Mouse (Mus musculus) MEL (cell line): ENCODE measurements around the gene Gm20696.

Source experiments
- CTCF ChIP-seq, 3 experiments: IDR thresholded peaks in 2 of 3; conservative IDR thresholded peaks in 1 of 3; 2 replicates each; pipeline ENCODE4 v1.5.1; 2011 to 2012; ENCODE audit warnings: low read length in 3 of 3, low read depth in 2 of 3, mild to moderate bottlenecking in 2 of 3, improper control_type of control experiment in 1 of 3, inconsistent platforms in 1 of 3, mixed read lengths in 1 of 3, moderate library complexity in 1 of 3; ENCODE audit not compliant: control insufficient read depth in 1 of 3, insufficient read depth in 1 of 3, poor library complexity in 1 of 3, severe bottlenecking in 1 of 3
- ELF1 ChIP-seq: IDR thresholded peaks from 2 replicates; pipeline ENCODE4 v1.6.1; 2014; ENCODE audit warnings: low read depth, mild to moderate bottlenecking, inconsistent platforms, low read length, improper control_type of control experiment, moderate library complexity
- EP300 ChIP-seq, 2 experiments: IDR thresholded peaks; 2 replicates each; pipeline ENCODE4 v1.6.1; 2011; ENCODE audit warnings: improper control_type of control experiment in 2 of 2, low read length in 2 of 2, low read depth in 1 of 2, mild to moderate bottlenecking in 1 of 2
- JUND ChIP-seq: IDR thresholded peaks from 2 replicates; pipeline ENCODE4 v1.6.1; 2011; ENCODE audit warnings: low read depth, mild to moderate bottlenecking, improper control_type of control experiment, low read length
- KAT2A ChIP-seq: conservative IDR thresholded peaks from 2 replicates; pipeline ENCODE4 v1.6.1; 2012; ENCODE audit warnings: low read depth, low read length, improper control_type of control experiment, inconsistent platforms
- MAX ChIP-seq: IDR thresholded peaks from 2 replicates; pipeline ENCODE4 v1.6.1; 2011; ENCODE audit warnings: low read length, improper control_type of control experiment
- MEF2A ChIP-seq: IDR thresholded peaks from 2 replicates; pipeline ENCODE4 v1.6.1; 2014; ENCODE audit warnings: low read depth, mild to moderate bottlenecking, inconsistent platforms, low read length, improper control_type of control experiment; ENCODE audit not compliant: poor library complexity, insufficient replicate concordance, severe bottlenecking; ENCODE audit errors: extremely low read depth
- MYB ChIP-seq: IDR thresholded peaks from 2 replicates; pipeline ENCODE4 v1.6.1; 2011; ENCODE audit warnings: mild to moderate bottlenecking, low read depth, low read length, improper control_type of control experiment
- NELFE ChIP-seq: IDR thresholded peaks from 2 replicates; pipeline ENCODE4 v1.6.1; 2011; ENCODE audit warnings: low read depth, low read length, improper control_type of control experiment
- NRF1 ChIP-seq: IDR thresholded peaks from 2 replicates; pipeline ENCODE4 v1.6.1; 2014; ENCODE audit warnings: low read depth, mild to moderate bottlenecking, inconsistent platforms, low read length, improper control_type of control experiment, moderate library complexity; ENCODE audit not compliant: poor library complexity, insufficient read depth, severe bottlenecking
- POLR2A ChIP-seq, 2 experiments: IDR thresholded peaks; 2 replicates each; pipeline ENCODE4 v1.6.1; 2011 to 2012; ENCODE audit warnings: low read length in 2 of 2, mild to moderate bottlenecking in 2 of 2, control low read depth in 1 of 2, improper control_type of control experiment in 1 of 2, low read depth in 1 of 2, moderate library complexity in 1 of 2; ENCODE audit not compliant: control insufficient read depth in 1 of 2, insufficient read depth in 1 of 2, poor library complexity in 1 of 2
- RAD21 ChIP-seq: IDR thresholded peaks from 2 replicates; pipeline ENCODE4 v1.6.1; 2011; ENCODE audit warnings: mild to moderate bottlenecking, low read depth, low read length, improper control_type of control experiment
- TAL1 ChIP-seq: IDR thresholded peaks from 2 replicates; pipeline ENCODE4 v1.6.1; 2012; ENCODE audit warnings: mild to moderate bottlenecking, inconsistent platforms, low read length, moderate library complexity, mixed read lengths
- USF2 ChIP-seq, 2 experiments: IDR thresholded peaks; 2 replicates each; pipeline ENCODE4 v1.6.1; 2011 to 2012; ENCODE audit warnings: improper control_type of control experiment in 2 of 2, low read length in 2 of 2, borderline replicate concordance in 1 of 2, inconsistent platforms in 1 of 2, low read depth in 1 of 2, mild to moderate bottlenecking in 1 of 2; ENCODE audit not compliant: insufficient read depth in 1 of 2

GRCm38 (mm10) chr6:99252816-99253215, 413.8 kb downstream of the Gm20696 start:
- TF ChIP-seq MYB: no peak
- no peak for TF ChIP-seq EP300 (IDR thresholded peaks at IDR 0.05; ENCODE audit: low read depth in 1 of 2, low read length in 2 of 2)
- TF ChIP-seq CTCF (IDR thresholded peaks at IDR 0.05 in 2 of 3, conservative IDR thresholded peaks at IDR 0.05 in 1 of 3; ENCODE audit: control insufficient read depth in 1 of 3, insufficient read depth in 1 of 3, low read depth in 2 of 3, low read length in 3 of 3, poor library complexity in 1 of 3, severe bottlenecking in 1 of 3): no peak
- TF ChIP-seq TAL1: no peak
- TF ChIP-seq KAT2A: no peak
- TF ChIP-seq NRF1: no peak
- TF ChIP-seq MEF2A: no peak
- no peak for TF ChIP-seq MAX
- TF ChIP-seq NELFE: no peak
- no peak for TF ChIP-seq POLR2A (IDR thresholded peaks at IDR 0.05; ENCODE audit: control insufficient read depth in 1 of 2, insufficient read depth in 1 of 2, low read depth in 1 of 2, low read length in 2 of 2, poor library complexity in 1 of 2)
- no peak for TF ChIP-seq RAD21
- no peak for TF ChIP-seq ELF1
- no peak for TF ChIP-seq JUND
- no peak for TF ChIP-seq USF2 (IDR thresholded peaks at IDR 0.05; ENCODE audit: borderline replicate concordance in 1 of 2, insufficient read depth in 1 of 2, low read depth in 1 of 2, low read length in 2 of 2)
